Mouse (Mus musculus): Measurements from ENCODE around the gene Smug1.

- TF ChIP-seq EP300 (IDR thresholded peaks at IDR 0.05; ENCODE audit: low read depth) = no peak
- no peak for TF ChIP-seq CTCF (IDR thresholded peaks at IDR 0.05; ENCODE audit: low read depth)
Measured at GRCm38 (mm10) chr15:103214971-103215907, 48.3 kb upstream of the Smug1 start.
